Mouse (Mus musculus) layer of hippocampus, adult 8-10 months (tissue): ENCODE measurements around the gene Prpf40b. TPM values are rescaled to one million over a fixed set of nuclear protein-coding genes. Genes with fewer than 3 reads are reported as not detected.
"Not testable (repeated sequence)": the region's sequence is repeated elsewhere in the genome, so short reads cannot be mapped to it uniquely, and the experiment has no call there.

Experiments
- DNase-seq, 2 experiments: peaks; one replicate each; pipeline ENCODE4 v3.0.0; 2022; ENCODE audit warnings: low spot score in 2 of 2
- total RNA-seq, 4 experiments: library from RNA; stranded (reverse); gene quantifications; 2 replicates each; pipeline ENCODE4 v1.2.4; 2022

The Prpf40b gene
- 100 to 1,000 TPM in 1 of 4 experiments, 10 to 100 TPM in 3; 93.1 to 117 (median 99.9) TPM for total RNA-seq

- peak; percentile 92 to 93 for DNase-seq
Measured at GRCm38 (mm10) chr15:99294813-99295374, at the start of gene Prpf40b. Gene Prpf40b (plus strand): TSS chr15:99295087.

GRCm38 (mm10) chr15:99246736-99247135 lies 48.2 kb upstream of the Prpf40b start:
- not testable (repeated sequence) for DNase-seq

GRCm38 (mm10) chr15:99248972-99249371 lies 45.9 kb upstream of the Prpf40b start:
- DNase-seq = peak; percentile 57 to 75

DNA sequence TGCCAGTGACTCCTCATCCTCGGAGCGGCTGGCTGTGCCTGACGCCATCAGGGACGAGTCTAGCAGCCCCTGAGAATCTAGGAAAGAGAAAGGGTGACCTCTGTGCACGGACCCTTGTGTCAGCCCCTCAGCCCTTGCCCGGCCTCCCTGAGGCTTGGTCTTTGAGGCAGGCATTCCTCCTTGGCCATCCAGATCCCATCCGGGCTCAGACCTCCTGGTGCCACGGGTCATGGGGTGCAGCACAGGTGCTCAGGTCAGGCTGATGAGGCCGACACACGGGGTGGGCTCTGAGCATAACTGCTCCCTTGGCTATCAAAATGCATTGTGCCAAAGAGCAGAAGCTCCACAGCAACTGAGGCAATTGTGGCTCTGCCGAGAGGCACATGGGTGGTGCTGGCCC lies 44.9 kb upstream of the Prpf40b start:
- no peak for DNase-seq

- DNase-seq = not testable (repeated sequence)
Measured at GRCm38 (mm10) chr15:99251111-99251510, 43.8 kb upstream of the Prpf40b start.

- DNase-seq = peak; percentile 98 to 99
Measured at GRCm38 (mm10) chr15:99251626-99252380, 43.1 kb upstream of the Prpf40b start, which contains the start of gene Mcrs1. Gene Mcrs1 (minus strand): TSS chr15:99251961.

DNA sequence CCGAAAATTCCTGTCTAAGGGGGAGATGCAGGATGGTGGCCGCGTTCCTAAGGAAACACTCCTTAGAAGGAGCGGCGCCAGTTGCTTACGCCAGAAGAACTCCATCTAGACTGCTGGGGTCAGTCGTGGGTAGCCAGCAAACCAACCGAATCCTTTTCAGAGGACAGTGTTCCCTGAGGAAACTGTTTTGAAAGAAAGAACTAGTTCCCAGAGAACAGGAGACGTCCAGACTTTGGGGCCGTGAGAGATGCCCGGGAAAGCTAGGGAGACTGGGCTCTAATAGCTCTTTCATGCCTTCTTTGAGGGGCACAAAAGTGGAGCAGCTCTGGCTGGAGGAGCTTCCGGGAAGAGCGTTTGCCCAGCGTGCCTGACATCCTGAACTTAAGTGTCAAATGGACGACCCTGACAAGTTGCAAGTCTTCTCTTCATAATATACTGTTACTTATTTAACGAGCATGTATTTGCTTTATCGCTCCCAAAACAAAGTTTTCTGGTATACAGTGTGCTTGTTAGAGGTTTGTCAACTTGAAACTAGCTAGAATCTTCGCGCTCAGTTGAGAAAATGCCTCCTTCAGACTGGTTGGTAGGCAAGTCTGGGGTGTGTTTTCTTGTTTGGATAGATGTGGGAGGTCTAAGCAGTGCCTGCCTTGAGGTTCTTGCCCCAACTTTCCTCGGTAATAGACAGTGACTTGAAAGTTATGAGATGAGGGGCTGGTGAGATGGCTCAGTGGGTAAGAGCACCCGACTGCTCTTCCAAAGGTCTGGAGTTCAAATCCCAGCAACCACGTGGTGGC lies 42.3 kb upstream of the Prpf40b start:
- no peak for DNase-seq

DNA sequence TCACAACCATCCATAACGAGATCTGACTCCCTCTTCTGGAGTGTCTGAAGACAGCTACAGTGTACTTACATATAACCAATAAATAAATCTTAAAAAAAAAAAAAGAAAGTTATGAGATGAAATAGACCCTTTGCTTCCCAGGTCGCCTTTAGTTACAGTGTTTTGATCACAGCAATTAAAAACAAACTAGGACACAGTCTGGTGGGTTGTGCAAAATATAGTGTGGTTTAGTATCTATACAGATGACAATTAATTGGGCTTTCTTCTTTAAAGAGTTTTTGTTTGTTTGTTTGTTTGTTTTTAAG lies 41.8 kb upstream of the Prpf40b start:
- not testable (repeated sequence) for DNase-seq

DNA sequence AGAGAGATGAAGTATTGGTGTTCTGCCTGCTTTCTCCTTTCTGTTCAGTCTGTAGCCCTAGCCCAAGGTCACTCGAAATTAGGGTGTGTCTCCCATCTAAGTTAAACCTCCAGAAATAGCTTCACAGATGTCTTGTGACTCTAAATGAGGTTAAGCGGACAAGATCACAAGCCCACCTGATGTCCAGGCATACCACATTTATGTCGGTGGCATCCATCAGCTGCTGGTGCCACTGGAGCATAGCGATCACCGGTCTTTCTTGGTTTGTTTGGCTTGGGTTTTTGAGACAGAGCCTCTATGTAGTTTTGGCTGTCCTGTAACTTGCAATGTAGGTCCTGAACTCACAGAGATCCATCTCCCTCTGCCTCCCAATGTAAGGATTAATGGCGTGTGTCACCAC lies 41.1 kb upstream of the Prpf40b start:
- no peak for DNase-seq

DNA sequence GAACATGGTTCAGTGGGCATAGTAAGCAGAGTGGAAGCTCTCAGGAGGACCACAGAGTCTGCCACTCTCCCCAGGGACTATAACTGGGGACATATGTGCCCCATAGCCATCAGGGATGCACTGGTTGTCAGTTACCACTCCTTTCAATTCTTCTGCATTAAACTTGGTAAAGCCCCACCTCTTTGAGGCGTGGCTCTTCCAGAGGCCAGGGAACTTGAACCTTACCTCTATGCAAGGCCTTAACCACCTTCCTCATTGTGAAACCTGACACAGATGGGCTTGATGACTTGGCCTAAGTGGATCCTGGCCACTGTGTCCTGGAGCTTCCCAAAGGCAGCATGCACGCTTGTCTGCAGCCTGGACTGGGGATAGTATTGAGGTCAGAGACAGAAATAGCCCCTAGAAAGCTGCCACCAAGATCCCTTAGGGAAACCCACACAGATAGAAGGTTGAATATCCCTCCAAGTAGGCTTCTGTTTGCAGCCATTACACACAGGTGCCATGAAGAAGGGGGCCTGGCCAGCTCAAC lies 40.3 kb upstream of the Prpf40b start:
- DNase-seq = no peak

DNA sequence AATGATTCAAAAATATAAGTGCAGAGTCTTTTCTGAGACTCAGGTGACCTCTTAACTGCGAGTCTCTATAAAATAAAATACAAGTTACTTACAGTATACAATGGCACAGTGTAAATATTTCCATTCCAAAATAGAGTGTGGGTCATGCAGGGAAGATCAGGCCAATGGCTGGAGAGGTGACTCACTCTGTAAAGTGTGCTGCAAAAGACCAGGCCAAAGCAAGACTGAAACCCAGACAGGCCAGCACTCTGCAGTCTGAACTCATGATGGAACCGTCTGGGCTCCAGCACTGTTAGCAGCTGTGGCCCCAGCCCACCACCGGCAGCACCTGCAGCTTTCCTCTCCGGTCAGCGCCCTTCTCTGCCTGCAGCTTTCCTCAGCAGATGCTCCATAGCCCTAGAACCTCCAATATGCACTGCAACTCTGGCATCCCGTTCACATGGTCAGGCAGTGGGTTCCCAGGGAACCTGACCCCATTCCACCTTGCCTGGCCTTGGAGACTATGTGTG lies 39.6 kb upstream of the Prpf40b start:
- DNase-seq = no peak

- no peak for DNase-seq
Measured at GRCm38 (mm10) chr15:99259167-99259729, 35.6 kb upstream of the Prpf40b start.

DNA sequence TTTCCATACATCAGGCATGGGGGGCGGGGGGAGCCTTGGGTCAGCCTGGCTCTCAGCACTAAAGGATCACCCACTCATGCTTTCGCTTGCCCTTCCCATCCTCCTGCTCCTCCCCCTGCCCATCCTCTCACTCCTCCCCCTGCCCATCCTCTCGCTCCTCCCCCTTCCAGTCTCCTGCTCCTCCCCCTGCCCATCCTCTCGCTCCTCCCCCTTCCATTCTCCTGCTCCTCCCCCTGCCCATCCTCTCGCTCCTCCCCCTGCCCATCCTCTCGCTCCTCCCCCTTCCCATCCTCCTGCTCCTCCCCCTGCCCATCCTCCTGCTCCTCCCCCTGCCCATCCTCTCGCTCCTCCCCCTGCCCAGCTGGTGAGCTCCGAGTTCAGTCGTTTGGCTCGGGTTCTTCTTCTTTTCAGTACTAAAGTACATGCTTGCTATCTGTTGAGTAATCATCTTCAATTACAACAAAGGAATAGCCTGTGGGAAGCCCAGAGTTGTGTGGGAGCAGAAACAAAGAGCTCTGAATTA lies 35.1 kb upstream of the Prpf40b start:
- DNase-seq = peak in 1 of 2 experiments; percentile 46

DNA sequence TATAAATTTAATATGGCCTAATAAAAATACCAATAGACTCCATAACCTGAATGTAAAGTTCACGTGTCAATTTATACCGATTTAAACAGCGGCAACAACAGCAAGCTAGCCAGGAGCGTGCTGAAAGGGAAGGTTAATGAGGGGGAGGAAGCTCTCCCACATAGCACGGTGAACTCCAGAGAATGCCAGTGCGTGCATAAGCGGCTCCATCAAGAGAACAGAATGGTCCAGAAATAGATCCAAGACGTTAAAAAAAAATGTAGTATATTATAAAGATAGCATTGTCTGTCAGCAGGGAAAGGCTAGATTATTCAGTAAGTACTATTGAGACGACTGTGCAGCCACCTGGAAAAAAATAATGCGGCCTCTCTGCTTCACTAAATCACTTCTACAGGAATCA lies 32.2 kb upstream of the Prpf40b start:
- no peak for DNase-seq

DNA sequence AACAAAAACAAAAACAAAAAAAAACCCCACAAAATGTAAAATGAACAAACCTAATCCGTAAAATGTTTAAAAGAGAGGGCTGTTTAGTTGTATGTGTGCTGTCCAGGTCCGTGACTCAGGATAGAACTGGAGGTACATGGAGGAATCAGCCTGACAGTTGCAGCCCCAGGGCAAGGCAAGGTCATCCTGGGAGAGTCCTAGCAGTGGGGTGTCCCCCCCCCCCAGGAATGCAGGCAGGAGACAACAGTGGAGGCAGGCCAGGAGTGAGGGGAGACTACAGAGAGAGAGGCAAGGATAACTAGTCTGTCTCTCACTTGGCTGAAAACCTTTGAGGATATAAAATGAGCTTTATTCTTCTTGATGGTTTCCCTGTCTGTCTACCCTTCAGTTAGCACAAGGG lies 30.5 kb upstream of the Prpf40b start:
- DNase-seq = no peak

DNA sequence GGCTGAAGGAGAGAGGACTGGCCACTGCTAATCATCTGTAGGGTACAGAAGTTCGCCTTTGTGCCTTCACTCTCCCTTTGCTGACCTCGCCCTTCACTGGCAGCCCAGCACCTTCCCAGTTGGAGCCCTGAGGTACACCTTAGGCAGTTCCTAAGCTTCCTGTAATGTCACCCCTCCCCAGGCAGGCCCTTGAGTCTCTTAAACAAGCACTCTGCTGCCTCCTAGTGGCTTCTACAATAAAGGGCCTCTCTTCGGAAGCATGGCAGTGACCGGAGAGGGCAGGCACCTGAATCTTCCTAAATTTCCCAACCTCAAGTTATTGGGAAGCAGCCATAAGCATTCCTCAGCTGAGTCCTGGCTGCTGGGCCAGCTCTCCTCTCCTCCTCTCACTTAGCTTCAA lies 29.2 kb upstream of the Prpf40b start:
- DNase-seq = peak; percentile 32 to 58

GRCm38 (mm10) chr15:99276095-99276494 lies 18.8 kb upstream of the Prpf40b start:
- no peak for DNase-seq

- DNase-seq = no peak
Measured at GRCm38 (mm10) chr15:99278271-99278670, 16.6 kb upstream of the Prpf40b start.

DNA sequence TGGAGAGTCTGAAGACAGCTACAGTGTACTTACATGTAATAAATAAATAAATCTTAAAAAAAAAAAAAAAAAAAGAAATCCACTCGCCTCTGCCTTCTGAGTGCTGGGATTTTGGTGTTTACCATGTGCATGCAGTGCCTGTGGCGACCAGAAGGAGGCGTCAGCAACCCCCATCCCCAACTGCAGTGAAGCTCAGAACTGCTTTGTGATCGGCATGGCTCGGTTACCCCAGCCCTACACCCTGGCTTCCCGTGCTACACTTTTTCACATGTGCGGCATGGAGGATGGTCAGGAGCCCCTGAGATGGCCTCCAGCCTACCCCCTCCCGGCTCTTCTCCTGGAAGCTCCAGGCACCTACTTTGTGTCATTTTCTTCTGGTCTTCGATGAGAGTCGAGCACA lies 11.4 kb upstream of the Prpf40b start:
- no peak for DNase-seq

- DNase-seq = no peak
Measured at GRCm38 (mm10) chr15:99284527-99285188, 10.2 kb upstream of the Prpf40b start.

DNA sequence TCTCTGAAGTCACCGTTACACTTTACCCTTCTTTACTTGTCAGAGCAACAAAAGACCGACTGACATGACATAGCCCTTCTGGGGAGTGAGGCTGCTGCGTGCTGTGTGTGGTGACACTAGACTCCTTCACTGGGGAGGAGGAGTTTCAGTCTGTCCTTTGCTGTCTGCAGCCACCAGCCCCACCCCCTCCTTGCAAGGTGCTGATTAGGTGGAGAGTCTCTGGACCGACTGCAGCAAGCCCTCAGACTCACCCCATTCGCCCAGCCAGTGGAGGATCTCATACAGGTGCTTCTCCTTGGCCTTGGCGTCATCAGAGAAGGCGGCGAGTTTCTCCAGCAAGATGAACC lies 9.7 kb upstream of the Prpf40b start:
- DNase-seq = no peak
